Mouse (Mus musculus): ENCODE measurements around the gene Gbe1. TPM values are rescaled to one million over a fixed set of nuclear protein-coding genes. Genes with fewer than 3 reads are reported as not detected.

The Gbe1 gene
- polyA plus RNA-seq, 1 experiment from 2014 or later, result 17.5 TPM

- H3K9me3 ChIP-seq, result no peaks in the 10 kb centered on the region
- H3K4me1 ChIP-seq, result no peaks in the 10 kb centered on the region
- H3K4me2 ChIP-seq (replicated peaks), result no peak overlapping the region
- no peaks in the 10 kb centered on the region for H3K36me3 ChIP-seq
- H3K27me3 ChIP-seq, result no peaks in the 10 kb centered on the region
- H3K9ac ChIP-seq (replicated peaks), result no peak overlapping the region
- no peak overlapping the region for H3K4me3 ChIP-seq
- ATAC-seq (ENCODE audit: low FRiP score, low read depth), result peak; percentile 54; the same call in 1 of the 2 replicates
- H3K27ac ChIP-seq (replicated peaks), result no peak overlapping the region
- WGBS, result 82% methylated on average over 2 of the region's 2 CpGs
Measured at GRCm38 (mm10) chr16:70522861-70523260, 209.1 kb downstream of the Gbe1 start.

GRCm38 (mm10) chr16:70523566-70523965 is 209.8 kb downstream of the Gbe1 start:
- no peak for ATAC-seq (ENCODE audit: low FRiP score, low read depth)
- Histone ChIP-seq H3K9me3 (no peaks in the 10 kb centered on the region), H3K4me2 (replicated peaks) (no peak overlapping the region), H3K9ac (replicated peaks) (no peak overlapping the region), H3K4me1 (no peaks in the 10 kb centered on the region), H3K36me3 (no peaks in the 10 kb centered on the region), H3K27ac (replicated peaks) (no peak overlapping the region), H3K27me3 (no peaks in the 10 kb centered on the region), H3K4me3 (no peak overlapping the region)
- 80% methylated on average over 8 of the region's 8 CpGs for WGBS

GRCm38 (mm10) chr16:70524273-70524672 is 210.5 kb downstream of the Gbe1 start:
- H3K4me2 ChIP-seq (replicated peaks), result no peak overlapping the region
- ATAC-seq (ENCODE audit: low FRiP score, low read depth), result no peak
- WGBS, result 91% methylated on average over 4 of the region's 4 CpGs

GRCm38 (mm10) chr16:70527224-70527623 is 213.5 kb downstream of the Gbe1 start:
- Histone ChIP-seq H3K9me3 (no peaks in the 10 kb centered on the region), H3K4me3 (no peak overlapping the region), H3K36me3 (no peaks in the 10 kb centered on the region), H3K4me1 (no peaks in the 10 kb centered on the region), H3K4me2 (replicated peaks) (no peak overlapping the region), H3K27me3 (no peaks in the 10 kb centered on the region), H3K27ac (replicated peaks) (no peak overlapping the region), H3K9ac (replicated peaks) (no peak overlapping the region)
- 94% methylated on average over 8 of the region's 8 CpGs for WGBS
- no peak for ATAC-seq (ENCODE audit: low FRiP score, low read depth)

More at GRCm38 (mm10) chr16:70524273-70524672, 210.5 kb downstream of the Gbe1 start:
- no peaks in the 10 kb centered on the region for H3K36me3 ChIP-seq
- H3K9ac ChIP-seq (replicated peaks), result no peak overlapping the region
- H3K4me1 ChIP-seq, result no peaks in the 10 kb centered on the region
- H3K27me3 ChIP-seq, result no peaks in the 10 kb centered on the region
- no peak overlapping the region for H3K4me3 ChIP-seq
- H3K27ac ChIP-seq (replicated peaks), result no peak overlapping the region
- H3K9me3 ChIP-seq, result no peaks in the 10 kb centered on the region

GRCm38 (mm10) chr16:70535224-70535623 is 221.5 kb downstream of the Gbe1 start:
- Histone ChIP-seq H3K4me2 (replicated peaks) (no peak overlapping the region), H3K4me3 (no peak overlapping the region), H3K27ac (replicated peaks) (no peak overlapping the region), H3K4me1 (no peaks in the 10 kb centered on the region), H3K27me3 (no peaks in the 10 kb centered on the region), H3K9me3 (no peaks in the 10 kb centered on the region), H3K36me3 (no peaks in the 10 kb centered on the region), H3K9ac (replicated peaks) (no peak overlapping the region)
- ATAC-seq (ENCODE audit: low FRiP score, low read depth), result no peak
- WGBS, result 94% methylated on average over 2 of the region's 2 CpGs

- no peaks in the 10 kb centered on the region for H3K27me3 ChIP-seq
- H3K9me3 ChIP-seq, result no peaks in the 10 kb centered on the region
- H3K27ac ChIP-seq (replicated peaks), result no peak overlapping the region
- 16% methylated on average over 3 of the region's 3 CpGs for WGBS
- H3K4me2 ChIP-seq (replicated peaks), result no peak overlapping the region
- H3K9ac ChIP-seq (replicated peaks), result no peak overlapping the region
- H3K4me1 ChIP-seq, result 0 out of 2 replicates have a peak, but pooled peaks cover 5% of the 10 kb centered on the region
- no peaks in the 10 kb centered on the region for H3K36me3 ChIP-seq
- peak; percentile 65 for ATAC-seq (ENCODE audit: low FRiP score, low read depth)
- no peak overlapping the region for H3K4me3 ChIP-seq
Measured at GRCm38 (mm10) chr16:70550835-70551234, 237.1 kb downstream of the Gbe1 start.

GRCm38 (mm10) chr16:70561635-70562348 is 248.0 kb downstream of the Gbe1 start:
- Histone ChIP-seq H3K36me3 (no peaks in the 10 kb centered on the region), H3K27ac (replicated peaks) (no peak overlapping the region), H3K27me3 (no peaks in the 10 kb centered on the region), H3K4me2 (replicated peaks) (no peak overlapping the region), H3K4me1 (no peaks in the 10 kb centered on the region), H3K4me3 (no peak overlapping the region), H3K9me3 (no peaks in the 10 kb centered on the region), H3K9ac (replicated peaks) (no peak overlapping the region)
- 90% methylated on average over 10 of the region's 10 CpGs for WGBS
- no peak for ATAC-seq (ENCODE audit: low FRiP score, low read depth)

- no peak overlapping the region for H3K27ac ChIP-seq (replicated peaks)
- no peaks in the 10 kb centered on the region for H3K27me3 ChIP-seq
- no peak overlapping the region for H3K4me3 ChIP-seq
- ATAC-seq (ENCODE audit: low FRiP score, low read depth), result no peak
- no peaks in the 10 kb centered on the region for H3K9me3 ChIP-seq
- H3K36me3 ChIP-seq, result no peaks in the 10 kb centered on the region
- 90% methylated on average over 8 of the region's 8 CpGs for WGBS
- H3K9ac ChIP-seq (replicated peaks), result no peak overlapping the region
- H3K4me1 ChIP-seq, result no peaks in the 10 kb centered on the region
- no peak overlapping the region for H3K4me2 ChIP-seq (replicated peaks)
Measured at GRCm38 (mm10) chr16:70562574-70562973, 248.8 kb downstream of the Gbe1 start.

GRCm38 (mm10) chr16:70563456-70563855 is 249.7 kb downstream of the Gbe1 start:
- no peaks in the 10 kb centered on the region for H3K36me3 ChIP-seq
- no peak overlapping the region for H3K9ac ChIP-seq (replicated peaks)
- WGBS, result 73% methylated on average over 5 of the region's 5 CpGs
- H3K27me3 ChIP-seq, result no peaks in the 10 kb centered on the region
- H3K9me3 ChIP-seq, result no peaks in the 10 kb centered on the region
- no peak overlapping the region for H3K27ac ChIP-seq (replicated peaks)
- no peak overlapping the region for H3K4me2 ChIP-seq (replicated peaks)
- ATAC-seq (ENCODE audit: low FRiP score, low read depth), result no peak
- no peaks in the 10 kb centered on the region for H3K4me1 ChIP-seq
- H3K4me3 ChIP-seq, result no peak overlapping the region

GRCm38 (mm10) chr16:70568341-70569265 is 254.9 kb downstream of the Gbe1 start:
- no peak overlapping the region for H3K4me3 ChIP-seq
- no peaks in the 10 kb centered on the region for H3K27me3 ChIP-seq
- no peaks in the 10 kb centered on the region for H3K4me1 ChIP-seq
- H3K27ac ChIP-seq (replicated peaks), result no peak overlapping the region
- WGBS, result 65% methylated on average over 23 of the region's 23 CpGs
- no peaks in the 10 kb centered on the region for H3K9me3 ChIP-seq
- ATAC-seq (ENCODE audit: low FRiP score, low read depth), result peak; percentile 82
- H3K9ac ChIP-seq (replicated peaks), result no peak overlapping the region
- H3K4me2 ChIP-seq (replicated peaks), result peak overlapping the region; percentile 25; the same call in 1 of the 2 replicates
- H3K36me3 ChIP-seq, result no peaks in the 10 kb centered on the region

- no peak for ATAC-seq (ENCODE audit: low FRiP score, low read depth)
Measured at GRCm38 (mm10) chr16:70585964-70586363, 272.2 kb downstream of the Gbe1 start.

GRCm38 (mm10) chr16:70602326-70602725 is 288.6 kb downstream of the Gbe1 start:
- WGBS, result 79% methylated on average over 3 of the region's 3 CpGs
- no peak for ATAC-seq (ENCODE audit: low FRiP score, low read depth)

More at GRCm38 (mm10) chr16:70585964-70586363, 272.2 kb downstream of the Gbe1 start:
- Histone ChIP-seq H3K36me3 (no peaks in the 10 kb centered on the region), H3K9me3 (no peaks in the 10 kb centered on the region), H3K27me3 (no peaks in the 10 kb centered on the region), H3K4me2 (replicated peaks) (no peak overlapping the region), H3K9ac (replicated peaks) (no peak overlapping the region), H3K4me1 (no peaks in the 10 kb centered on the region), H3K4me3 (no peak overlapping the region), H3K27ac (replicated peaks) (no peak overlapping the region)
- no CpG with 5 or more reads among the region's 7 CpGs for WGBS

More at GRCm38 (mm10) chr16:70602326-70602725, 288.6 kb downstream of the Gbe1 start:
- Histone ChIP-seq H3K4me2 (replicated peaks) (no peak overlapping the region), H3K9me3 (no peaks in the 10 kb centered on the region), H3K36me3 (no peaks in the 10 kb centered on the region), H3K4me3 (no peak overlapping the region), H3K4me1 (no peaks in the 10 kb centered on the region), H3K27me3 (no peaks in the 10 kb centered on the region), H3K9ac (replicated peaks) (no peak overlapping the region), H3K27ac (replicated peaks) (no peak overlapping the region)
